Mouse (Mus musculus): ENCODE measurements around the gene Bcl11a. TPM values are rescaled to one million over a fixed set of nuclear protein-coding genes. Genes with fewer than 3 reads are reported as not detected.

Bcl11a gene
- polyA plus RNA-seq, 1 experiment from 2014 or later, result 105 TPM

GRCm38 (mm10) chr11:24208951-24209351 is 131.1 kb downstream of the Bcl11a start:
- WGBS, result 71% methylated on average over 6 of the region's 6 CpGs
- Histone ChIP-seq H3K4me2 (no peak overlapping the region), H3K9me3 (no peaks in the 10 kb centered on the region), H3K9ac (no peak overlapping the region), H3K27me3 (replicated peaks) (no peaks in the 10 kb centered on the region), H3K27ac (no peak overlapping the region), H3K4me3 (no peak overlapping the region), H3K36me3 (replicated peaks) (no peaks in the 10 kb centered on the region), H3K4me1 (no peaks in the 10 kb centered on the region)
- ATAC-seq (replicated peaks), result no peak

DNA sequence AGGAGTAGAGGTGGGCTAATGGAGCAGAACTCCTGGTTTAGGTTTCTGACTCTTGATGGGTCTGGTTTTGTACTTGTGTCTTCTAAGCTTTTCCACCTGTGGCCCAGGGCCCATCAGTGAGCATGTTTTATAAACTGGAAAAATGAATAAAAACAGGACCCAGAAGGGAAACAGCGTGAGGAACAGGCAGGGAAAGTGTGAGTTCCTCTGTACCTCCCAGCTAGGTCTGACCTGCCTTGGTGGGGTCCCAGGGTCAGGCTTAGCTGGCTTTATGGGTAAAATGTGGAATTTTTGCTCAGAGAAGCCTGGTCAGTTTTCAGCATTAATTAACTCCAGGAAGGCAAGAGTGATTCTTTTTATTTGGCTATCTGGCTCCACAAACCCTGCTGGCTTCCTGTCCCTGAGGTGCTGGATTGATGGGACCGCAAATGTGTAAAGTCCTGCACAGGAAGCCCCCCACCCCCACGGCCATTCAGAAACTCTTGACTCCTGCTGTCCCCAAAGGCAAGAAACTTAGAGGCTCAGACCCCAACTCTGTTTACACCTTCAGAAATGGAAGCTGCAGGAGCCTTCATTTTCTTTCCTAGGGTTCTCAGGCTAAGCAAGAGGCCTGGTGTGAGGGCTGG is 136.8 kb downstream of the Bcl11a start:
- Histone ChIP-seq H3K4me1 (no peaks in the 10 kb centered on the region), H3K27me3 (replicated peaks) (no peaks in the 10 kb centered on the region), H3K36me3 (replicated peaks) (no peaks in the 10 kb centered on the region), H3K4me2 (no peak overlapping the region), H3K4me3 (no peak overlapping the region), H3K9me3 (no peaks in the 10 kb centered on the region), H3K27ac (no peak overlapping the region), H3K9ac (no peak overlapping the region)
- WGBS, result 79% methylated on average over 3 of the region's 3 CpGs
- ATAC-seq (replicated peaks), result no peak

GRCm38 (mm10) chr11:24217741-24218333 is 140.0 kb downstream of the Bcl11a start:
- Histone ChIP-seq H3K9me3 (no peaks in the 10 kb centered on the region), H3K36me3 (replicated peaks) (no peaks in the 10 kb centered on the region), H3K4me2 (no peak overlapping the region), H3K9ac (no peak overlapping the region), H3K27ac (no peak overlapping the region), H3K27me3 (replicated peaks) (no peaks in the 10 kb centered on the region), H3K4me1 (no peaks in the 10 kb centered on the region), H3K4me3 (no peak overlapping the region)
- 89% methylated on average over 6 of the region's 6 CpGs for WGBS
- no peak for ATAC-seq (replicated peaks)

GRCm38 (mm10) chr11:24221601-24222307 is 143.9 kb downstream of the Bcl11a start:
- Histone ChIP-seq H3K36me3 (replicated peaks) (no peaks in the 10 kb centered on the region), H3K4me3 (no peak overlapping the region), H3K4me2 (no peak overlapping the region), H3K9ac (no peak overlapping the region), H3K4me1 (no peaks in the 10 kb centered on the region), H3K27ac (no peak overlapping the region), H3K27me3 (replicated peaks) (no peaks in the 10 kb centered on the region), H3K9me3 (no peaks in the 10 kb centered on the region)
- ATAC-seq (replicated peaks), result no peak
- WGBS, result 86% methylated on average over 4 of the region's 4 CpGs

Other genes with a start within 250 kb of the Bcl11a start
- gene Papolg, start 182.8 kb upstream of the Bcl11a start, polyA plus RNA-seq (2015; fragmentation: Nextera tagmentation; extraction: Ambion mirVana), result 19.1 and 21.9 TPM in 2 replicates
- gene A830031A19Rik, start 3.0 kb upstream of the Bcl11a start, polyA plus RNA-seq (2015; fragmentation: Nextera tagmentation; extraction: Ambion mirVana), result 0.23 TPM in 1 of 2 replicates, not detected in the other